Mouse (Mus musculus): ENCODE results near the gene Hk2. TPM values are rescaled to one million over a fixed set of nuclear protein-coding genes. Genes with fewer than 3 reads are reported as not detected.

Gene Hk2
- polyA plus RNA-seq (2017; shearing (Covaris generic)) = 1.4 TPM

GRCm38 (mm10) chr6:82774321-82774764, at the start of gene Hk2:
Gene Hk2, minus strand, starts transcription at chr6:82774454.

GRCm38 (mm10) chr6:82705221-82705620, 69.0 kb downstream of the Hk2 start, which contains the start of gene Pole4:
Gene Pole4, minus strand, starts transcription at chr6:82705365.

Other genes with a start within 250 kb of the Hk2 start
- 168 TPM for gene Pole4, start 69.1 kb downstream of the Hk2 start, polyA plus RNA-seq (2017; shearing (Covaris generic))
- 5.8 TPM for gene Sema4f, start 165.3 kb upstream of the Hk2 start, polyA plus RNA-seq (2017; shearing (Covaris generic))
- gene M1ap, start 172.4 kb upstream of the Hk2 start, polyA plus RNA-seq (2017; shearing (Covaris generic)) = 0.60 TPM